Mouse (Mus musculus): ENCODE measurements around the gene Gsg1. TPM values are rescaled to one million over a fixed set of nuclear protein-coding genes. Genes with fewer than 3 reads are reported as not detected.

Gene Gsg1
- polyA plus RNA-seq, 1 experiment from 2014 or later, result 0.51 TPM

- no peak overlapping the region for H3K9ac ChIP-seq (ENCODE audit: low read depth, low read length)
- 80% methylated on average over 3 of the region's 3 CpGs for WGBS
- no peak overlapping the region for H3K27ac ChIP-seq (ENCODE audit: low read depth, low read length)
- no peaks in the 10 kb centered on the region for H3K9me3 ChIP-seq (ENCODE audit: control insufficient read depth, low read length)
- H3K27me3 ChIP-seq (replicated peaks; ENCODE audit: control insufficient read depth, insufficient read depth, low read length), result no peaks in the 10 kb centered on the region
- H3K4me1 ChIP-seq (replicated peaks; ENCODE audit: control insufficient read depth, insufficient read depth, low read length), result no peaks in the 10 kb centered on the region
- ATAC-seq (replicated peaks; ENCODE audit: low FRiP score) (no peak), DNase-seq (ENCODE audit: low spot score) (no peak)
- H3K36me3 ChIP-seq (ENCODE audit: control insufficient read depth, insufficient read depth, low read length), result no peaks in the 10 kb centered on the region; the same call in 1 of the 2 replicates
- no peak overlapping the region for H3K4me2 ChIP-seq
- no peak overlapping the region for H3K4me3 ChIP-seq (ENCODE audit: low read depth, low read length)
Observed at GRCm38 (mm10) chr6:135235742-135236141, 18.4 kb downstream of the Gsg1 start.

GRCm38 (mm10) chr6:135232443-135233182 is 21.5 kb downstream of the Gsg1 start:
- H3K9me3 ChIP-seq (ENCODE audit: control insufficient read depth, low read length), result no peaks in the 10 kb centered on the region
- H3K4me3 ChIP-seq (ENCODE audit: low read depth, low read length), result no peak overlapping the region
- no peaks in the 10 kb centered on the region; the same call in 1 of the 2 replicates for H3K36me3 ChIP-seq (ENCODE audit: control insufficient read depth, insufficient read depth, low read length)
- no peak overlapping the region for H3K27ac ChIP-seq (ENCODE audit: low read depth, low read length)
- WGBS, result 81% methylated on average over 12 of the region's 12 CpGs
- H3K27me3 ChIP-seq (replicated peaks; ENCODE audit: control insufficient read depth, insufficient read depth, low read length), result no peaks in the 10 kb centered on the region
- DNase-seq (ENCODE audit: low spot score) (no peak), ATAC-seq (replicated peaks; ENCODE audit: low FRiP score) (no peak)
- peaks cover 11% of the 10 kb centered on the region; the same call in 1 of the 2 replicates for H3K4me1 ChIP-seq (replicated peaks; ENCODE audit: control insufficient read depth, insufficient read depth, low read length)
- H3K9ac ChIP-seq (ENCODE audit: low read depth, low read length), result no peak overlapping the region
- no peak overlapping the region for H3K4me2 ChIP-seq

GRCm38 (mm10) chr6:135230586-135230985 is 23.6 kb downstream of the Gsg1 start:
- Histone ChIP-seq H3K4me1 (replicated peaks; ENCODE audit: control insufficient read depth, insufficient read depth, low read length) (peaks cover 11% of the 10 kb centered on the region; the same call in 1 of the 2 replicates), H3K36me3 (ENCODE audit: control insufficient read depth, insufficient read depth, low read length) (peaks cover 2% of the 10 kb centered on the region; the same call in 1 of the 2 replicates), H3K4me3 (ENCODE audit: low read depth, low read length) (no peak overlapping the region), H3K27me3 (replicated peaks; ENCODE audit: control insufficient read depth, insufficient read depth, low read length) (no peaks in the 10 kb centered on the region), H3K4me2 (no peak overlapping the region), H3K9ac (ENCODE audit: low read depth, low read length) (no peak overlapping the region), H3K27ac (ENCODE audit: low read depth, low read length) (no peak overlapping the region), H3K9me3 (ENCODE audit: control insufficient read depth, low read length) (no peaks in the 10 kb centered on the region)
- ATAC-seq (replicated peaks; ENCODE audit: low FRiP score), result no peak
- WGBS, result 92% methylated on average over 6 of the region's 6 CpGs
- DNase-seq (ENCODE audit: low spot score), result no peak

- Histone ChIP-seq H3K27ac (ENCODE audit: low read depth, low read length) (no peak overlapping the region), H3K9ac (ENCODE audit: low read depth, low read length) (no peak overlapping the region), H3K27me3 (replicated peaks; ENCODE audit: control insufficient read depth, insufficient read depth, low read length) (no peaks in the 10 kb centered on the region), H3K4me2 (no peak overlapping the region), H3K4me3 (ENCODE audit: low read depth, low read length) (no peak overlapping the region), H3K36me3 (ENCODE audit: control insufficient read depth, insufficient read depth, low read length) (0 out of 2 replicates have a peak, but pooled peaks cover 2% of the 10 kb centered on the region), H3K4me1 (replicated peaks; ENCODE audit: control insufficient read depth, insufficient read depth, low read length) (peaks cover 11% of the 10 kb centered on the region; the same call in 1 of the 2 replicates), H3K9me3 (ENCODE audit: control insufficient read depth, low read length) (no peaks in the 10 kb centered on the region)
- peak; percentile 42; the same call in 1 of the 2 replicates for ATAC-seq (replicated peaks; ENCODE audit: low FRiP score)
- 54% methylated on average over 10 of the region's 10 CpGs for WGBS
- no peak for DNase-seq (ENCODE audit: low spot score)
Observed at GRCm38 (mm10) chr6:135228465-135228941, 25.6 kb downstream of the Gsg1 start.

GRCm38 (mm10) chr6:135223786-135224416 is 30.2 kb downstream of the Gsg1 start:
- Histone ChIP-seq H3K4me1 (replicated peaks; ENCODE audit: control insufficient read depth, insufficient read depth, low read length) (peaks cover 7% of the 10 kb centered on the region; the same call in 1 of the 2 replicates), H3K9ac (ENCODE audit: low read depth, low read length) (no peak overlapping the region), H3K4me3 (ENCODE audit: low read depth, low read length) (no peak overlapping the region), H3K27me3 (replicated peaks; ENCODE audit: control insufficient read depth, insufficient read depth, low read length) (no peaks in the 10 kb centered on the region), H3K36me3 (ENCODE audit: control insufficient read depth, insufficient read depth, low read length) (0 out of 2 replicates have a peak, but pooled peaks cover 2% of the 10 kb centered on the region), H3K27ac (ENCODE audit: low read depth, low read length) (no peak overlapping the region), H3K9me3 (ENCODE audit: control insufficient read depth, low read length) (no peaks in the 10 kb centered on the region), H3K4me2 (no peak overlapping the region)
- ATAC-seq (replicated peaks; ENCODE audit: low FRiP score) (no peak), DNase-seq (ENCODE audit: low spot score) (no peak)
- WGBS, result 67% methylated on average over 6 of the region's 6 CpGs

- no peak overlapping the region for H3K4me3 ChIP-seq (ENCODE audit: low read depth, low read length)
- WGBS, result 90% methylated on average over 5 of the region's 5 CpGs
- H3K27me3 ChIP-seq (replicated peaks; ENCODE audit: control insufficient read depth, insufficient read depth, low read length), result no peaks in the 10 kb centered on the region
- no peaks in the 10 kb centered on the region for H3K4me1 ChIP-seq (replicated peaks; ENCODE audit: control insufficient read depth, insufficient read depth, low read length)
- H3K27ac ChIP-seq (ENCODE audit: low read depth, low read length), result no peak overlapping the region
- ATAC-seq (replicated peaks; ENCODE audit: low FRiP score), result no peak
- no peak for DNase-seq (ENCODE audit: low spot score)
- H3K36me3 ChIP-seq (ENCODE audit: control insufficient read depth, insufficient read depth, low read length), result no peaks in the 10 kb centered on the region
- H3K9me3 ChIP-seq (ENCODE audit: control insufficient read depth, low read length), result no peaks in the 10 kb centered on the region
- H3K4me2 ChIP-seq, result no peak overlapping the region
- H3K9ac ChIP-seq (ENCODE audit: low read depth, low read length), result no peak overlapping the region
Observed at GRCm38 (mm10) chr6:135219916-135220315, 34.2 kb downstream of the Gsg1 start.

- no peaks in the 10 kb centered on the region for H3K27me3 ChIP-seq (replicated peaks; ENCODE audit: control insufficient read depth, insufficient read depth, low read length)
- H3K9me3 ChIP-seq (ENCODE audit: control insufficient read depth, low read length), result no peaks in the 10 kb centered on the region
- H3K4me1 ChIP-seq (replicated peaks; ENCODE audit: control insufficient read depth, insufficient read depth, low read length), result no peaks in the 10 kb centered on the region
- H3K36me3 ChIP-seq (ENCODE audit: control insufficient read depth, insufficient read depth, low read length), result peaks cover 7% of the 10 kb centered on the region; the same call in 1 of the 2 replicates
- H3K4me2 ChIP-seq, result no peak overlapping the region
- DNase-seq (ENCODE audit: low spot score), result no peak
- no peak for ATAC-seq (replicated peaks; ENCODE audit: low FRiP score)
- no peak overlapping the region for H3K27ac ChIP-seq (ENCODE audit: low read depth, low read length)
- no peak overlapping the region for H3K9ac ChIP-seq (ENCODE audit: low read depth, low read length)
- 55% methylated on average over 8 of the region's 8 CpGs for WGBS
- no peak overlapping the region for H3K4me3 ChIP-seq (ENCODE audit: low read depth, low read length)
Observed at GRCm38 (mm10) chr6:135218330-135218729, 35.8 kb downstream of the Gsg1 start.

- H3K4me1 ChIP-seq (replicated peaks; ENCODE audit: control insufficient read depth, insufficient read depth, low read length), result peaks cover 11% of the 10 kb centered on the region
- no peak overlapping the region for H3K27ac ChIP-seq (ENCODE audit: low read depth, low read length)
- H3K27me3 ChIP-seq (replicated peaks; ENCODE audit: control insufficient read depth, insufficient read depth, low read length), result no peaks in the 10 kb centered on the region
- no peak overlapping the region for H3K4me3 ChIP-seq (ENCODE audit: low read depth, low read length)
- no peak overlapping the region for H3K4me2 ChIP-seq
- DNase-seq (ENCODE audit: low spot score) (no peak), ATAC-seq (replicated peaks; ENCODE audit: low FRiP score) (no peak)
- WGBS, result 82% methylated on average over 2 of the region's 2 CpGs
- peaks cover 7% of the 10 kb centered on the region; the same call in 1 of the 2 replicates for H3K36me3 ChIP-seq (ENCODE audit: control insufficient read depth, insufficient read depth, low read length)
- no peaks in the 10 kb centered on the region for H3K9me3 ChIP-seq (ENCODE audit: control insufficient read depth, low read length)
- no peak overlapping the region for H3K9ac ChIP-seq (ENCODE audit: low read depth, low read length)
Observed at GRCm38 (mm10) chr6:135212666-135213065, 41.5 kb downstream of the Gsg1 start.
